Mouse (Mus musculus): ENCODE data around the gene Mybphl.

DNA sequence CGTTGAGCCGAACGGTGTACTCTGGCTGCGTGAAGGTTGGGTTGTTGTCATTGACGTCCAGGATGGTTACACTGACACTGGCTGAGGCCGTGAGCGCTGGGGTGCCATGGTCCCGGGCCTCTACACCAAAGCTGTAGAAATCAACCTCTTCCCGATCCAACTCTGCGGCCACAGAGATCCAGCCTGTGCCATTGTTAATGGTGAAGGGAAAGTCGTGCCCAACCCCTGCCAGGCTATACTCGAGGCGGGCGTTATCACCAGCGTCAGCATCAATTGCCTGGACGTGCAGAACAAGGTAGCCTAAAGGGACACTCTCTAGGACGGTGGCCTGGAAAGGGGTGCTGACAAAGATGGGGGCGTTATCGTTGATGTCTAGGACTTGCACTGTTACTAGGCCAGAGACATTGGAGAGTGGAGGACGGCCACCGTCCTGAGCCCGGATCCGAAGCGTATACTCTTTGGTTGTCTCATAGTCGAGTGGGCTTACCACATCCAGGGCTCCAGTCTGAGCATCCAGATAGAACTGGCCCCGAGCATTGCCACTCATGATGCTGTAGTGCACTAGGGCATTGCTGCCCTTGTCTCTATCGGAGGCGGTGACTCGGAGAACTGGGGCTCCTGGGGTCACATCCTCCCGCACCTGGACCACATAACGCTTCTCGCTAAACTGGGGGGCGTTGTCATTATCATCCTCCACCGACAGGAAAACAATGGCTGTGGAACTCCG lies 49.1 kb downstream of the Mybphl start:
- no peak for TF ChIP-seq POLR2A (IDR thresholded peaks at IDR 0.05; ENCODE audit: low read depth, low read length)
- TF ChIP-seq CTCF (IDR thresholded peaks at IDR 0.05; ENCODE audit: extremely low read depth, insufficient read depth, insufficient read length, insufficient replicate concordance): no peak

All from spleen, adult 2 months (tissue).